Mouse (Mus musculus): ENCODE measurements around the gene Stk16.
"Not testable (repeated sequence)": the region's sequence is repeated elsewhere in the genome, so short reads cannot be mapped to it uniquely, and the experiment has no call there.

The Stk16 gene

DNA sequence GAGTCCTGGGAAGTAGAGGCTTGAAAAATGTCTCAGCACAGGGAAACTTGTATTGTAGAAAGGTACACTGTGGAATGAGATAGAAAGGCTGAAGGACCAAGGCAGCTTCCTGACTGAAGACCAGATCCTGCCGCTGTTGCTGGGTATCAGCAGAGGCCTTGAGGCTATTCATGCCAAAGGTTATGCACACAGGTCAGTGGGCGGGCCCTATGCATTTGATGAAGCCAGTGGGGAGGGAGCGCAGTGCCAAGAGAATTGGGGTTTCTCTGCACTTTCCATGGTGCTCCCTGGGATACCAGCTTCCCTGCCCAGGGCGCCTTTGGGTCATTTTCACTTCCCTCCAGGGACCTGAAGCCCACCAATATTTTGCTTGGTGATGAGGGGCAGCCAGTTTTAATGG, 1.9 kb downstream of the Stk16 start:
- in situ Hi-C loops (cut with MboI, MseI) = no loop called here

DNA sequence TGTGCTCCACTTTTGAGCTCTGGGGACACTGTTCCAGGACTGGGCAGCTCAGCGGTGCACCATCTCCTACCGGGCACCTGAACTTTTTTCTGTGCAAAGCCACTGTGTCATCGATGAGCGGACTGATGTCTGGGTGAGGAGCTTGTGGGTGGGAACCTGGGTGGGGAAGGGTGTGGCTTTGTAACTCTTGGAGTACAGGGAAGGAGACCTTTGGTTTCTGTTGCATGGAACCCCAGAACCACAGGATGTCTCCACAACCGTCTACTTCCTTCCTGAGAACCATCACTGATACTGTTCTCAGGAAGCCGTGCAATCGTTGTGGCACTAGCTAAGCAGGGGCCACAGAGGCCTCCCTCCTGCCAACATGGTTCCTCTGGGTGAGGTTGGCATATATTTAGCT, 2.5 kb downstream of the Stk16 start:
- in situ Hi-C loops (cut with MboI, MseI) = no loop called here

DNA sequence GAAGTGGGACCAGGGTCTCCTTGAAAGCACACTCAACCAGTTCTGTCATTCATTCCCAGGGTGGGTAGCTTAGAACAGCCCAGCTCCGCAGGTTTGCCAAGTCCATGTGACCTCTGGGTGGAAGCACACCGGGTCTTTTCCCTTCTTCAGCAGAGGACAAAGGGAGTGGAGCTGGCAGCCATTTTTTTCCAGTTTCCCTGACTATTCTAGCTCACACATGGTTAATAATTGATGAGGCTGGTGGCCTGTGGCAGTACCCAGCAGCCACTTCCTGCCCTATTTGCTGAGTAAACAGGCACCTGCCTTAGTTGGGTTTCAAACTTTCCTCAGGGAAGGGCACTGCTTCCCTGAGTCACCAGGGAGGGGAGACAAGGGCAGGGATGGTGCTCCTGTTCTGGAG, 3.8 kb downstream of the Stk16 start:
- in situ Hi-C loops (cut with MboI, MseI) = no loop called here

DNA sequence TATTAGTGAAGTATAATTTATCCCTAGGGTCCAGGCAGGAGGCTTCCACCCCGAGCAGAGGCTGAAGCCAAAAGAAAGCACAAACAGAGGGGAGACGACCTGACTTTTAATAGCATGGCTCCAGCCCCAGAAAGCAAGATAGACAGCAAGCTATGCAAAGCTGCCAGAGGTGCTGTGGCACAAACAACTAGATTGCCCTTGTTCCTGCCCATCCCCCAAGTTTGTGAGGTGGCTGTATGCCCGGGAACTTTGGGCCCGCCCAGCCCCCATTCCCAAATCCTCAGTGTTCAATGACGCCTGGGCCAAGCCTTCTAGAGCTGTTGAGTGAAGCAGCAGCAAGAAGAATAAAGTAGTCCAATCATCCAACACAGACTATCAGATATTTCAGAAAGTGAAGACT, 4.2 kb downstream of the Stk16 start:
- in situ Hi-C loops (cut with MboI, MseI) = loop anchor here (5.0 kb wide), 1 partner anchor 102 kb away; the partner anchor contains the start of gene Dnpep

DNA sequence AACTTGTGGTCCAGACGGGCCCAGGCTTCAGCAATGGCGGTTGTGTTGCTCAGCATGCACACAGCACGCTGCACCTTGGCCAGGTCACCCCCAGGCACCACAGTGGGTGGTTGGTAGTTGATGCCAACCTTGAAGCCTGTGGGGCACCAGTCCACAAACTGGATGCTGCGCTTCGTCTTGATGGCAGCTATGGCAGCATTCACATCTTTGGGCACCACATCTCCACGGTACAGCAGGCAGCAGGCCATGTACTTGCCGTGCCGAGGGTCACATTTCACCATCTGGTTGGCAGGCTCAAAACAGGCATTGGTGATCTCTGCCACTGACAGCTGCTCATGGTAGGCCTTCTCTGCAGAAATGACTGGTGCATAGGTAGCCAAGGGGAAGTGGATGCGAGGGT, 5.1 kb downstream of the Stk16 start:
- in situ Hi-C loops (cut with MboI, MseI) = loop anchor here (5.0 kb wide), 1 partner anchor 102 kb away; the partner anchor contains the start of gene Dnpep

DNA sequence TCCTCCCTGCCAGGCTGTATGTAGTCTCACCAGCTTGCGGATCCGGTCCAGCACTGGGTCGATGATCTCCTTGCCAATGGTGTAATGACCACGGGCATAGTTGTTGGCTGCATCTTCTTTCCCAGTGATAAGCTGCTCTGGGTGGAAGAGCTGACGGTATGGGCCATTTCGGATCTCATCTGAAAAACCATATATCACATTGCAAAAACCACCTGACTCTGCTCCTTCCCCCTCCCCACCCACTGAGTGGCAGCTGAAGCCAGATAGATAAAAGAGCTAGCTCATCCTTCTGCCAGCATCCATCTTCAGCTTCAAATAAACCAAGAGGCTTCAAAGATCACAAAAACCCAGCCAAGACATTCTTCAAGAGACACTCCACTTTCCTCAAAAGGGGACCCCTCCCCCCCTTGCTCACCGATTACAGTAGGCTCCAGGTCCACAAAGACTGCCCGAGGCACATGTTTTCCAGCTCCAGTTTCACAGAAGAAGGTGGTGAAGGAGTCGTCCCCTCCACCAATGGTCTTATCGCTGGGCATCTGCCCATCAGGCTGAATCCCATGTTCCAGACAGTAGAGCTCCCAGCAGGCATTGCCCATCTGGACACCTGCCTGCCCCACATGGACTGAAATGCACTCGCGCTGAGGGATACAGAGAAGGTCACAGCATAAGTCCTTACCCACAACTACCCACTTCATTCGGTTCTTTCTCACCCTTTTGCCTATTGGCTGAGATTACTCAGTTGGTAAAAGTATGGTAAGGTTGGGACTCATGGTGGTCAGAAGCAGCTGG, 6.4 kb downstream of the Stk16 start:
- in situ Hi-C loops (cut with MboI, MseI) = loop anchor here (5.0 kb wide), 1 partner anchor 100 kb away; the partner anchor contains the start of gene Dnpep

DNA sequence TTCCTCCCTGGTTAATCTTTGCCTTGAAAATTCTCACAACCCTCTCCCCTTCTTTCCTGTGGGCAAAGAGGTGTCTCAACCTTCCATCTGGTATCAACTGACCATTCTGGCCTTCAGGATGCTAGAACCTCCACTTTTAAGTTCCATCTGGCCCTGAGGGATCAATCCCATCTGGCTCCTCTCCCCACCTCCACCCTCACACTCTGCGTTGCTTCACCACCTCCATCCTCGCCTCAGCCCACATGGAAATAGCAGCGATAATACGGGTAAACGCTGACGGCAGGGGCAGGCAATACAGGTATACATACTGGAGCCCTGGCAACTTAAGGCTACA, 7.2 kb downstream of the Stk16 start:
- in situ Hi-C loops (cut with MboI, MseI) = loop anchor here (5.0 kb wide), 1 partner anchor 99 kb away; the partner anchor contains the start of gene Dnpep

DNA sequence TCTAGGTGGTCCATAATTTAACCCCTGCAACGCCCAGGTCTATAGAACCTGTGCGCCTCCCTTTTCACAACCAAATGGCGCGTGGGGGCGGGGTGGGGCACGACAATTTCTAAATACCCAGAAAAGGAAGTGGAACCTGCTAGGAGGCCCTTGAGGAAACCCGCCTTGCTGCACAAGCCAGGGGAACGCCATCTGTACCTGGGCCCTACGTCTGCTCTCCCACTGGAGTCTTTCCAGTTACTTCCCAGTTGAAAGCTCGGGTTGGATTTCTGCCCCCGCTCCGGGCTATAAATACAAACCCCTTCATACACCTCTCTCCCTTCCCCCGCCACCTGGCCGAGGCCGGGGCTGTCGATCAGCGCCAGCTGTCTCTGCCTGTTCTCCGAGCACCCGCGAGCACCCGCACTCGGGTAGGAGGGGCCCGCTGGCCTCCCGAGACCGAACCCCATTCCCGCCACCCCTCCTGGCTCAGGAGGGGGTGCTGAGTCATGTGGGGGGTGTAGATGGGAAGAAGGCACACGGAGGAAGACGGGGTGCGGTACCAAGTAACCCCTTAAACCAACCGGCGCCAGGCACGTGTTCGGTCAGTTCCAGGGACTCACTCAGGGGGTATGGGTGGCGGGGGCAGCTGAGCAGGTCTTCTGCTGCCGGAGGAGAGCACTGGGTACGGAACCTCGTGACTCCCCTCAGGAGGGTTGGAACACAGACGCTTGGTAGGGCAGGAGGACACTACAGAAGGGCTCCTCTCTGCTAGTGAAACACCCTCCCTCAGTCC, 7.8 kb downstream of the Stk16 start:
- in situ Hi-C loops (cut with MboI, MseI) = loop anchor here (5.0 kb wide), 1 partner anchor 99 kb away; the partner anchor contains the start of gene Dnpep

DNA sequence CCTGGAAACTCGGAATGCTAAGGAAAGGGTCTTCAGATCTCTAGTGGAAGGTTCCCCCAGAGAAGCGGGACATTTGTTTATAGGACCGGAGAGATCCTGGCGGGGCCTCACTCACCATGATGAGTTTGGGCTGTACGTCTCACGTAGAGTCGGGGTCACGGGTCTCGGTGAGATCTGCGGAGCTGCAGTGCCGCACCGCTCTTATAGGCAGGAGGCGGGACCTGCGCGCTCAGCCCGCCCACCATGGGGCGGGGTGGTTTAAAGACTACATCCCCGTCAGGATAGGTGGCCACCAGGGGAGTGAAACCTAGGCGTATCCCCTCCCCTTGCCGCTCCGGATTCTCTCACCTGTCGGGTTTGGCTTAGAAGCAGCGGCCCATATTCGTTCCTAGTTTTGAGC, 8.4 kb downstream of the Stk16 start:
- in situ Hi-C loops (cut with MboI, MseI) = loop anchor here (5.0 kb wide), 1 partner anchor 98 kb away; the partner anchor contains the start of gene Dnpep

DNA sequence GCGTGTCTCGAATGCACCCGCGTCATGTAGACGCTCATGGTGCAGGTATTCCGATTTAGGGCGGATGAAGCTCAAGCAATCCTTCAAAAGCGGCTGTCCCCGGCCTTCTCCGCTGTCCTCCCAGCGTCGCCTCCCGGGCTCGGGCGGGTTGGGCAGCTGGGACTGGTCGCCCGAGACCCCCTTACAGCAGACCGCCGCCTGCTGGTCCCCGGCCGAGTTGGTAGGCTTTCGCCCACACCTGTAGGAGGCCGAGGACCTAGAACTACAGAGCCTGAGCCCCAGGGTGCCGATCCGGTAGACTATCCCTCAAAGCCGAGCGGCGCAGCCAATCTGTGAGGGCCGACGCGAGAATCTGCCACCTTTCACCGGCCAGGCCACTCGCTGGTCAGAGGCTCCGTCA, 8.9 kb downstream of the Stk16 start, which contains the start of gene Tuba4a:
Tuba4a (minus strand) TSS at position 335 of the 400 bp plus-strand sequence.
- in situ Hi-C loops (cut with MboI, MseI) = loop anchor here (5.0 kb wide), 1 partner anchor 98 kb away; the partner anchor contains the start of gene Dnpep

DNA sequence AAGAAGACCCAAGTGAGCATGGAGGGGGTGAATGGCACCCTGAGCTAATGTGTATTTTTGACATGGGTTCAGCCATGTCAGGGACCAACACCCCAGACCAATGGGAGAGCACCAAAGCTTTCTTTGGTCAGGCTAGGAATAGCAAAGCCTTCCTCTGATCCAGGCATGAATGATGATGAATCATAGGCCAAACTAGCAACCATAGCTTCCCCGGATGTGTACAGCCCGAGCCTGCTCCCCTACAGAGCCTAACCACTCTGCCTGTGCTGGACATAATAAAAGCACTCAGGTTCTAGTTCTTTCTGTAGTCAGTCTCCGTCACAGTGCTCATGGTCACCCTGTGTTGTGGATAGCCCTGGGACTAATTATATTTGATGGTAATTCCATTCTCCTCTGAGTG, 10.9 kb downstream of the Stk16 start:
- in situ Hi-C loops (cut with MboI, MseI) = no loop called here

DNA sequence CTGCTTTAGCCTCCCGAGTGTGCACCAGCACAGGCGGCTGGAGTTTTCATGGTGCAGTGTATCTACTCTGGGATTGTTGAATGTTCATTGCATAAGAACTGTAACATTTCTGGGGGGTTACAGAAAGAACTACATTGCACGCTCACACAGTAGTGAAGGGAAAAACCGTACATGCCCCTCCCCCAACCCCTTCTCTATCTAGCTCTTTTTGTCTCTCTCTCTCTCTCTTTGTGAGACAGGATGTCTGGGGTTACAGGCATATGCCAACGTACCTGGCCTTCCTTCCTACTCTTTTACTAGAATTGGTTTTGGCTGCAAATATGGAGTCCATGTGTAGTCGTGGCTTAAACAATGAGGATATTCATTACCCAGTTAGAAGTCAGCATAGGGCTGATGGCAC, 12.3 kb downstream of the Stk16 start:
- in situ Hi-C loops (cut with MboI, MseI) = no loop called here

DNA sequence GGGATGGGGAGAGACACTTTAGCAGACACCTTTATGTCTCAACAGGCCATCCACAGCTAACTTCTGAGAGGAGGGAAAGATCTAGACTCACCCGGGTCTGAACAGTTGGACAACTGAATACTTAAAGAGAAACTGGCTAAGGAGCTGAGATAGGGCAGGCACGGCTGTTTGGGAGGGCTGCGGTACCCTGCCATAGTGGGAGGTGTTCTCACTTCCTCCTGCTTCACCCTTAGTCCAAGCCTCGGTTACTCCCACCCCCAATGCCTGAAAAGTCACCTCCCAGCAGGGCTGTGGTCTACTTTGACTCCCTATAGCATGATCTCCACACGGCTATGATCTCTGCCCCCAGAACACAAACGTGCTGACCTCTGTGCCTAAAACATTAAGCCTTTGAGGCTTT, 12.9 kb downstream of the Stk16 start:
- in situ Hi-C loops (cut with MboI, MseI) = no loop called here

DNA sequence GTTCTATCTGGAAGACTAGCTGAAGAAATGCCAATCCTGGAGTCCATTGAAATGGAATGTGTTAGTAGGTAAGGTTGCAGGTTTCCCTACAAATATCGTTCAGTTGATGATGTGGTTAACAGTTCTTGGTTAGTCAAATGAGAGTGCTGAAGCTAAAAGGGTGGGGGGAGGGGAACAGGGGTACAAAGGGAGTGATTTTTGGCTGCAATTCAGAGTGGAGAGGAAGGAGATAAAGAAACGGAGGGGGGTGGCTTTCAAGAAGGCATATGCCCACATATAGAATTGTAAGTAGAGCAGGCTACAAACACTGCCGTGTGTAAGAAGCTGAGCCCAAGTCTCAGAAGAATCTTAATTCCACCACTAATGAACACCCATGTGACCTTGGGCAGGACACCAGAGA, 14.8 kb downstream of the Stk16 start:
- in situ Hi-C loops (cut with MboI, MseI) = no loop called here

DNA sequence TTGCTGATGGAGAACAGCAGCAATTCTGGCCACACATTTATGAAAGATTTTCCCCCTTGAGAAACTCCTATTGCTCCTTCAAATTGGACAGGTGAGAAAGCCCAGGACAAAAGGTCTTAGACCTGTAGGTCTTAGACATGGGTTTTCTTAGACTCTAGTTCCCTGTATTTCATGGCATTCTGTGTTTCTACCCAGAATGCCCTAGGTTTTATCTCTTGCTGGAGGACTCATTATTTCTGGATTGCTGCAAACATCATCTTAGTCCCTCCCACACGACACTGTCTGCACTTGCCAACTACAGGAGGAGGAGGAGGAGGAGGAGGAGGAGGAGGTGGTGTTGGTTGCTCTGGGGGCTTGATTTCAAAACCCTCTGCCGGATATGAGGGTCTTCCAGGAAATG, 15.5 kb downstream of the Stk16 start:
- in situ Hi-C loops (cut with MboI, MseI) = no loop called here

DNA sequence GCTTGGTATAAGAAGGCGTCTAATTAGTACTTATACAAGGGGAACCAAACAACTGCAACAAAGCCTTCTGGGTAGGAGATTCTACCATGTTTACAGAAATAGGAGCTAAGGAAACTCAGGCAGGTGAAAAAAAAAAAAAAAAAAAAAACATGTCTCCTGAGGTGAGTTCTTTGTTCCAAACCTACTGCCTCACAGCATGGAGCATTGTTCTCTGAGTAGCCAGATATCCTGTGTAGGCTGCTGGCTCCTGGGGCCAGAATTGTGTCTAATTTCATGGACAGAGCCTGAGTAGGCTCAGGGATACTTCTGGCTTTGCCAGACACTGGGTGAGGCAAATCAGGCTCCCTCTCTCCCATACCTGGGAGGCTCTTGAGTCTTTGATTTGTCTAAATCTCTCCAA, 17.0 kb downstream of the Stk16 start:
- in situ Hi-C loops (cut with MboI, MseI) = no loop called here

DNA sequence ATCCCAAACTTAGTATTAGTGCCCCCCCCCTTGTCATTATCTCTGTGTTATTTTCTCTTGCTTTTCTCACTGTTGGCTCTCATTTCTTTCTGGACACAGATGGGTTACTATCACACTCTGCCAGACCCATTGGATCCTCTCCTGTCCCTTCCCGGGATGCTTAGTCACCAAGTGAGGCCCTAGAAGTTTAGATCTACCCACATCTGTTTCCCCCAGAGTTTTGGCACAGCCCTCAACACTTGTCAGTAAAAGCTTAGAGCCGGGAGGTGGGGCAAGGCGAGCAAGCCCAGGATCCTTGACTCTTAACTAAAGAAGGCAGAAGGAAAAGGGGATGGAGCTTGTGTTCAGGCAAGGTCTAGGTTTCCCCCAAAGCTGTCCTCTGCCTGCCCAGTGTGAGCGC, 18.5 kb downstream of the Stk16 start:
- in situ Hi-C loops (cut with MboI, MseI) = no loop called here

DNA sequence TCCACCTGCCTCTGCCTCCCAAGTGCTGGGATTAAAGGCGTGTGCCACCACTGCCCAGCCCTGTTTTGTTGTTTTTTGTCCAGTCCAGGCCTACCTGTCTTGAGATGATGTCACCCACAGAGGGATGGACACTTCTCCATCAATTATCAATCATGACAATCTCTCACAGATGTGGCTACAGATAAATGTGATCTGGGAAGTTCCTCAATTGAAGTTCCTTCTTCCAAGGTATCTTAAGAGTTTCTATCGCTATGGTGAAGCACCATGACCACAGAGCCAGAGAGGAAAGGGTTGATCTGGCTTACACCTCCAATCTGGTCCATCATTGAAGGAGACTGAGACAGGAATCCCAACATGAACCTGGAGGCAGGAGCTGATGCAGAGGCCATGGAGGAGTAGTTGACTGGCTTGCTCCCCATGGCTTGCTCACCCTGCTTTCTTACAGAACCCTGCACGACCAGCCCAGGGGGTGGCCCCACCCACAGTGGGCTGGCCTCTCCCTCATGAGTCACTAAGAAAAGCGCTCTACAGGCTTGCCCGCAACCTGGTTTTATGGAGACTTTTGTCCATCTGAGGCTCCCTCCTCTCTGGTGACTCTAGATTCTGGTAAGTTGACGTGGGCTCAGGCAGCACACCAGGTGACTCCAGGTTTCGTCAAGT, 19.8 kb downstream of the Stk16 start:
- in situ Hi-C loops (cut with MboI, MseI) = no loop called here

DNA sequence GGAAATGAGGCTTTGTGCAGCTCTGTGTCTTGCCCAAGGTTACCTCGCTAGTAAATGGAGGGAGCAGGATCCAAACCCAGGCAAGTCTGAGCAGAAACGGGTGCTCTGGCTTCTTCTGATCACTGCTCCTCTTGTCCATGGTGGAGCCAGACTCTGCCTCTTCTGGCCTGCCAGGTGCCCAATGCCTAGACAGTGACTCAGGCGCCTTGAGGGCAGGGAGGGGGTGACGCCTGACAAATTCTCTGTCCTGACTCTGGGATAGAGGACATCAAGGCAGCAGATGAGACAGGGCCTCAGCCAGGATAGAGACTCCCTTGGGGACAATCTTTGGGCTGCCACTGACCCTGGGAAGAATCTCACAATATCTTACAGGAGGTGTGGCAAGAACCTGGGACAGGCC, 20.6 kb downstream of the Stk16 start:
- in situ Hi-C loops (cut with MboI, MseI) = no loop called here

DNA sequence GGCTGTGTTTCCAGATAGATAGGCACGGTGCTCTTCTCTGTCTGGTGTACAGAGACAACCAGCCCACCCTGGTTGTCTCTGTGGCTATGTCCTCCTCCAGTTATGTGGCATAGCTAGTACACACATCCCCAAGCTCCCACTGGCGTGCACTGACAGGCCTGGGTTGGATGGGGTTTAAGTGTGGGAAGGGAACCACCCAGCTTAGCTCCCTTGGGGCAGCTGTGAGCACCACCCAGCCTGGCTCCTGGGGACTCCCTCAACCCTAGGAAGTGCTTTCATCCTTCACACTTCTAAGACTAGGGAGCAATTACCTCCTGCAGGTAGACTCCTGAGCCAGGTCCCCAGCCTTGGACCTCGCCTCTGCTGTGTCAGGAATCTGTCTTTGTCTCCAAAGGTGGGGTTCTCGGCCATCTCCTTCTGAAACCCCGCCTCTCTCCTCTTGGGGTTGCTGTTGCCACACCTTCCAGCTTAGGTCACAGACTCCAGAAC, 21.1 kb downstream of the Stk16 start, which contains the start of gene A630095N17Rik:
A630095N17Rik (minus strand) TSS at position 439 of the 489 bp plus-strand sequence.
- in situ Hi-C loops (cut with MboI, MseI) = no loop called here

DNA sequence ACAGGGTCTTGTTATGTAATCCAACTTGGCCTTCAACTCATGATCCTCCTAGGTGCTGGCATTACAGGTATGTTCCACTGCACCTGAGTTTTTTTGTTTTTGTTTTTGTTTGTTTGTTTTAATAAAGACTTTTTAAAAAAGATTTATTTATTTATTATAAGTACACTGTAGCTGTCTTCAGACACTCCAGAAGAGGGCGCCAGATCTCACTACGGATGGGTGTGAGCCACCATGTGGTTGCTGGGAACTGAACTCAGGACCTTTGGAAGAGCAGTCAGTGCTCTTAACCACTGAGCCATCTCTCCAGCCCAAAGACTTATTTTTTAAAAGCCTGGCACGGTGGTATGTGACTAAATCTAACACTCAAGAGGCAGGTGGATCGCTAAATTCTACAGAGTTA, 21.9 kb downstream of the Stk16 start:
- in situ Hi-C loops (cut with MboI, MseI) = not testable (repeated sequence)

DNA sequence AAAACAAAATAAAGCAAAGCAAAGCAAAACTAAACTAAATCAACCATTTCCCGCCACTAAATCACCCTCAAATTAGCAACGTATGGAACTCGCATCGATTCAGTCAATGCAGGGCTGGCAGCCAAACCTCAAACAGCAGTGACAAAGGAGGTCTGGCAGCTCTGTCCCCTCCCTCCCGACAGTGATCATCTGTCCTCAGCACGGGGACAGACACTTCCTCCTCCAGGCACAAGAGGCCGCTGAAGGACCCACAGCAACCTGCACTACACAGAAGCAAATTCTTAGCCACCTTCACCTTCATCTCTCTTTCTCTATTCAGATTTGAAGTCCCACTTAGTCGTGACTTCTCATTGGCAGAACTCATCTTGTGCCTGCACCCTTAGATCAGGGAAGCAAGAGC, 24.0 kb downstream of the Stk16 start:
- in situ Hi-C loops (cut with MboI, MseI) = no loop called here
